Mouse (Mus musculus) embryonic facial prominence, embryonic 11.5 days (tissue): Measurements from ENCODE around the gene S100a3. TPM values are rescaled to one million over a fixed set of nuclear protein-coding genes. Genes with fewer than 3 reads are reported as not detected.
A peak's percentile ranks its signal among the peaks of the same experiment; 100 is the strongest.

Experiments
- ATAC-seq: fragments of 200-750 bp; cut with Nextera tagmentation; replicated peaks from 2 replicates; pipeline ENCODE4 v1.8.0; 2017; ENCODE audit warnings: low read depth; ENCODE audit not compliant: insufficient number of reproducible peaks, low FRiP score, low TSS enrichment
- DNase-seq: peaks from one replicate; pipeline ENCODE4 v3.0.0-alpha.2; 2015; ENCODE audit warnings: low spot score
- H3K27ac ChIP-seq: fragments of 300-500 bp; sonication (generic); replicated peaks from 2 replicates; pipeline ENCODE4 v1.5.1; 2014; ENCODE audit warnings: mild to moderate bottlenecking, low read depth, low read length, control low read depth
- H3K27me3 ChIP-seq: fragments of 300-500 bp; sonication (generic); 2 replicates; pipeline ENCODE4 v1.6.1; 2014; ENCODE audit warnings: mild to moderate bottlenecking, low read length, moderate library complexity, mixed read lengths; ENCODE audit not compliant: control insufficient read depth, insufficient read depth
- H3K36me3 ChIP-seq: fragments of 300-500 bp; sonication (generic); replicated peaks from 2 replicates; pipeline ENCODE4 v1.6.1; 2014; ENCODE audit warnings: low read depth, mild to moderate bottlenecking, low read length, moderate library complexity, mixed read lengths; ENCODE audit not compliant: control insufficient read depth, insufficient read depth
- H3K4me1 ChIP-seq: fragments of 300-500 bp; sonication (generic); 2 replicates; pipeline ENCODE4 v1.6.1; 2014; ENCODE audit warnings: low read length, mixed read lengths; ENCODE audit not compliant: control insufficient read depth, insufficient read depth
- H3K4me2 ChIP-seq: fragments of 300-500 bp; sonication (generic); 2 replicates; pipeline ENCODE4 v1.6.1; 2014; ENCODE audit warnings: low read depth, mild to moderate bottlenecking, control low read depth, low read length, moderate library complexity
- H3K4me3 ChIP-seq: fragments of 300-500 bp; sonication (generic); 2 replicates; pipeline ENCODE4 v1.5.1; 2014; ENCODE audit warnings: low read depth, low read length, control low read depth
- H3K9ac ChIP-seq: fragments of 300-500 bp; sonication (generic); replicated peaks from 2 replicates; pipeline ENCODE4 v1.6.1; 2014; ENCODE audit warnings: mild to moderate bottlenecking, control low read depth, low read length
- H3K9me3 ChIP-seq: fragments of 300-500 bp; sonication (generic); replicated peaks from 2 replicates; pipeline ENCODE4 v1.6.1; 2016; ENCODE audit warnings: mild to moderate bottlenecking, low read length, inconsistent platforms, mixed read lengths; ENCODE audit not compliant: control insufficient read depth
- WGBS: fragments of 180-500 bp; shearing (Covaris S2); extraction: QIAGEN DNeasy Blood & Tissue Kit; methylation state at CpG from one replicate; pipeline ENCODE4 v1.1.7; 2014; 5-methylcytosine and 5-hydroxymethylcytosine counted together
- polyA plus RNA-seq: library from polyadenylated mRNA; unstranded; fragments of >200 nt; fragmentation: Nextera tagmentation; extraction: Ambion mirVana; gene quantifications from 2 replicates; pipeline ENCODE4 v1.2.1, GENCODE M21; 2014

Gene S100a3
- polyA plus RNA-seq, 1 experiment from 2014 or later, result not detected

- Histone ChIP-seq H3K4me2 (no peak overlapping the region), H3K9ac (no peak overlapping the region)
Observed at GRCm38 (mm10) chr3:90537905-90538296, 22.5 kb upstream of the S100a3 start.

GRCm38 (mm10) chr3:90540904-90541303 is 19.5 kb upstream of the S100a3 start:
- Histone ChIP-seq H3K4me1 (no peaks in the 10 kb centered on the region), H3K27ac (no peak overlapping the region), H3K36me3 (no peaks in the 10 kb centered on the region), H3K9ac (peak overlapping the region; percentile 37; the same call in 1 of the 2 replicates), H3K9me3 (no peaks in the 10 kb centered on the region), H3K4me2 (0 out of 2 replicates have a peak overlapping the region, but pooled peaks have one; percentile 7), H3K27me3 (no peaks in the 10 kb centered on the region), H3K4me3 (no peak overlapping the region)
- ATAC-seq (peak; percentile 57; the same call in 1 of the 2 replicates), DNase-seq (peak; percentile 12)
- WGBS, result 34% methylated on average over 4 of the region's 4 CpGs

More at GRCm38 (mm10) chr3:90537905-90538296, 22.5 kb upstream of the S100a3 start:
- DNase-seq, result no peak
- H3K9me3 ChIP-seq, result no peaks in the 10 kb centered on the region
- no peaks in the 10 kb centered on the region for H3K27me3 ChIP-seq
- WGBS, result 82% methylated on average over 5 of the region's 5 CpGs
- H3K4me3 ChIP-seq, result no peak overlapping the region
- H3K36me3 ChIP-seq, result no peaks in the 10 kb centered on the region
- ATAC-seq, result no peak
- H3K4me1 ChIP-seq, result no peaks in the 10 kb centered on the region
- H3K27ac ChIP-seq, result no peak overlapping the region

GRCm38 (mm10) chr3:90549676-90550420 is 10.5 kb upstream of the S100a3 start:
- Histone ChIP-seq H3K27me3 (no peaks in the 10 kb centered on the region), H3K4me3 (no peak overlapping the region), H3K4me2 (no peak overlapping the region), H3K9ac (no peak overlapping the region), H3K9me3 (no peaks in the 10 kb centered on the region), H3K36me3 (no peaks in the 10 kb centered on the region), H3K27ac (no peak overlapping the region), H3K4me1 (no peaks in the 10 kb centered on the region)
- ATAC-seq (peak; percentile 76), DNase-seq (peak; percentile 14)
- WGBS, result 56% methylated on average over 5 of the region's 5 CpGs

- Histone ChIP-seq H3K9ac (no peak overlapping the region), H3K4me3 (no peak overlapping the region), H3K36me3 (no peaks in the 10 kb centered on the region), H3K9me3 (no peaks in the 10 kb centered on the region), H3K27ac (no peak overlapping the region), H3K4me1 (no peaks in the 10 kb centered on the region), H3K27me3 (no peaks in the 10 kb centered on the region), H3K4me2 (no peak overlapping the region)
- 88% methylated on average over 2 of the region's 2 CpGs for WGBS
- ATAC-seq (0 out of 2 replicates have a peak, but pooled peaks have one; percentile 18), DNase-seq (no peak)
Observed at GRCm38 (mm10) chr3:90550421-90550790, 10.0 kb upstream of the S100a3 start.

GRCm38 (mm10) chr3:90552231-90552630 is 8.1 kb upstream of the S100a3 start:
- no peak for DNase-seq
- WGBS, result 72% methylated on average over 2 of the region's 2 CpGs
- Histone ChIP-seq H3K36me3 (no peaks in the 10 kb centered on the region), H3K4me2 (no peak overlapping the region), H3K9me3 (no peaks in the 10 kb centered on the region), H3K27me3 (no peaks in the 10 kb centered on the region), H3K27ac (no peak overlapping the region), H3K9ac (no peak overlapping the region), H3K4me1 (no peaks in the 10 kb centered on the region), H3K4me3 (no peak overlapping the region)
- ATAC-seq, result no peak

GRCm38 (mm10) chr3:90555954-90556353 is 4.4 kb upstream of the S100a3 start:
- no peak overlapping the region for H3K4me3 ChIP-seq
- no peak overlapping the region for H3K4me2 ChIP-seq
- no peak for ATAC-seq
- WGBS, result 64% methylated on average over 5 of the region's 5 CpGs
- H3K9ac ChIP-seq, result no peak overlapping the region
- no peaks in the 10 kb centered on the region for H3K36me3 ChIP-seq
- no peaks in the 10 kb centered on the region for H3K27me3 ChIP-seq
- no peak overlapping the region for H3K27ac ChIP-seq
- no peak for DNase-seq
- H3K9me3 ChIP-seq, result no peaks in the 10 kb centered on the region
- no peaks in the 10 kb centered on the region for H3K4me1 ChIP-seq

GRCm38 (mm10) chr3:90574691-90575090 is 14.3 kb downstream of the S100a3 start:
- Histone ChIP-seq H3K9me3 (no peaks in the 10 kb centered on the region), H3K4me3 (no peak overlapping the region), H3K9ac (no peak overlapping the region), H3K4me1 (no peaks in the 10 kb centered on the region), H3K27ac (no peak overlapping the region), H3K36me3 (no peaks in the 10 kb centered on the region), H3K27me3 (no peaks in the 10 kb centered on the region), H3K4me2 (no peak overlapping the region)
- WGBS, result 86% methylated on average over 5 of the region's 5 CpGs
- DNase-seq (no peak), ATAC-seq (no peak)

- Histone ChIP-seq H3K4me1 (no peaks in the 10 kb centered on the region), H3K4me2 (no peak overlapping the region), H3K27ac (no peak overlapping the region), H3K4me3 (no peak overlapping the region), H3K9me3 (no peaks in the 10 kb centered on the region), H3K36me3 (no peaks in the 10 kb centered on the region), H3K9ac (no peak overlapping the region), H3K27me3 (no peaks in the 10 kb centered on the region)
- DNase-seq, result no peak
- no peak for ATAC-seq
- 90% methylated on average over 3 of the region's 3 CpGs for WGBS
Observed at GRCm38 (mm10) chr3:90575320-90575719, 14.9 kb downstream of the S100a3 start.
